Mouse (Mus musculus) adrenal gland (tissue): ENCODE measurements around the gene Foxp1.

Experiments
- intact Hi-C: fragments of 180-260 bp; cut with DNase I; formaldehyde crosslinking; loops from one replicate; pipeline ENCODE4 v1.15.1; 2025

The Foxp1 gene

GRCm38 (mm10) chr6:99446801-99447415 lies 75.6 kb downstream of the Foxp1 start:
- intact Hi-C loops, result no loop called here

GRCm38 (mm10) chr6:99443460-99443859 lies 79.1 kb downstream of the Foxp1 start:
- intact Hi-C loops, result no loop called here

GRCm38 (mm10) chr6:99441100-99441499 lies 81.4 kb downstream of the Foxp1 start:
- intact Hi-C loops, result no loop called here

GRCm38 (mm10) chr6:99440606-99441005 lies 81.9 kb downstream of the Foxp1 start:
- intact Hi-C loops, result no loop called here

GRCm38 (mm10) chr6:99439878-99440361 lies 82.6 kb downstream of the Foxp1 start:
- intact Hi-C loops, result no loop called here

GRCm38 (mm10) chr6:99439214-99439877 lies 83.2 kb downstream of the Foxp1 start:
- intact Hi-C loops, result no loop called here

GRCm38 (mm10) chr6:99436371-99436770 lies 86.2 kb downstream of the Foxp1 start:
- intact Hi-C loops, result no loop called here

GRCm38 (mm10) chr6:99435140-99435539 lies 87.4 kb downstream of the Foxp1 start:
- intact Hi-C loops, result no loop called here

GRCm38 (mm10) chr6:99433006-99433405 lies 89.5 kb downstream of the Foxp1 start:
- intact Hi-C loops, result no loop called here

GRCm38 (mm10) chr6:99431941-99432340 lies 90.6 kb downstream of the Foxp1 start:
- intact Hi-C loops, result no loop called here

GRCm38 (mm10) chr6:99430560-99430959 lies 92.0 kb downstream of the Foxp1 start:
- intact Hi-C loops, result no loop called here

GRCm38 (mm10) chr6:99429378-99430131 lies 93.0 kb downstream of the Foxp1 start:
- intact Hi-C loops, result no loop called here

- intact Hi-C loops, result no loop called here
Measured at GRCm38 (mm10) chr6:99428961-99429360, 93.6 kb downstream of the Foxp1 start.

GRCm38 (mm10) chr6:99427301-99427700 lies 95.2 kb downstream of the Foxp1 start:
- intact Hi-C loops, result no loop called here

GRCm38 (mm10) chr6:99425044-99425443 lies 97.5 kb downstream of the Foxp1 start:
- intact Hi-C loops, result no loop called here

GRCm38 (mm10) chr6:99420666-99421065 lies 101.9 kb downstream of the Foxp1 start:
- intact Hi-C loops, result no loop called here

- intact Hi-C loops, result no loop called here
Measured at GRCm38 (mm10) chr6:99412598-99412997, 109.9 kb downstream of the Foxp1 start.

GRCm38 (mm10) chr6:99409602-99410001 lies 112.9 kb downstream of the Foxp1 start:
- intact Hi-C loops, result no loop called here

GRCm38 (mm10) chr6:99408880-99409279 lies 113.6 kb downstream of the Foxp1 start:
- intact Hi-C loops, result no loop called here

GRCm38 (mm10) chr6:99403755-99404390 lies 118.6 kb downstream of the Foxp1 start:
- intact Hi-C loops, result no loop called here

GRCm38 (mm10) chr6:99402941-99403340 lies 119.6 kb downstream of the Foxp1 start:
- intact Hi-C loops, result no loop called here

GRCm38 (mm10) chr6:99402370-99402769 lies 120.2 kb downstream of the Foxp1 start:
- intact Hi-C loops, result no loop called here
